Mouse (Mus musculus) embryo, embryonic 10.5 days (tissue): Measurements from ENCODE around the gene Mmgt1.

Source experiments
- DNase-seq: peaks from one replicate; pipeline ENCODE4 v3.0.0-alpha.2; 2015; ENCODE audit warnings: low spot score

Mmgt1 gene

GRCm38 (mm10) chrX:56597887-56598640 lies at the start of gene Mmgt1:
Mmgt1 (minus strand) TSS chrX:56598069.
- DNase-seq = peak; percentile 93

- DNase-seq = peak; percentile 1
Observed at GRCm38 (mm10) chrX:56640066-56640465, 42.2 kb upstream of the Mmgt1 start.

- DNase-seq = no peak
Observed at GRCm38 (mm10) chrX:56636185-56636584, 38.3 kb upstream of the Mmgt1 start.

GRCm38 (mm10) chrX:56615236-56615635 lies 17.4 kb upstream of the Mmgt1 start:
- no peak for DNase-seq

GRCm38 (mm10) chrX:56610318-56610694 lies 12.4 kb upstream of the Mmgt1 start:
- DNase-seq = no peak

- peak; percentile 84 for DNase-seq
Observed at GRCm38 (mm10) chrX:56609623-56610317, 11.9 kb upstream of the Mmgt1 start, which contains the start of gene Slc9a6. Slc9a6 (plus strand) TSS chrX:56609757.

- no peak for DNase-seq
Observed at GRCm38 (mm10) chrX:56609285-56609622, 11.4 kb upstream of the Mmgt1 start.

- no peak for DNase-seq
Observed at GRCm38 (mm10) chrX:56607032-56607710, 9.3 kb upstream of the Mmgt1 start.

- no peak for DNase-seq
Observed at GRCm38 (mm10) chrX:56606536-56606935, 8.7 kb upstream of the Mmgt1 start.

- DNase-seq = peak; percentile 26
Observed at GRCm38 (mm10) chrX:56597219-56597886, 516 bp downstream of the Mmgt1 start.

- no peak for DNase-seq
Observed at GRCm38 (mm10) chrX:56578200-56578599, 19.7 kb downstream of the Mmgt1 start.

- peak; percentile 18 for DNase-seq
Observed at GRCm38 (mm10) chrX:56572465-56572864, 25.4 kb downstream of the Mmgt1 start.

- DNase-seq = no peak
Observed at GRCm38 (mm10) chrX:56553584-56553983, 44.3 kb downstream of the Mmgt1 start.

- no peak for DNase-seq
Observed at GRCm38 (mm10) chrX:56549506-56549905, 48.4 kb downstream of the Mmgt1 start, which contains the start of gene Gm648. Gm648 (minus strand) TSS chrX:56549606.

- DNase-seq = peak; percentile 56
Observed at GRCm38 (mm10) chrX:56537162-56537561, 60.7 kb downstream of the Mmgt1 start.
